Comparison of ENCODE assay signal across 9 mouse cellular contexts in genomic region chr3:20520738-20521137, GRCm38 (mm10).
DNase-seq lines count a peak whose midpoint lies in the region; ATAC-seq and TF ChIP-seq lines count a peak whose summit lies in the region.
"Had no signal": no experiment of that assay in that cellular context is flagged by ENCODE, and none has a peak within 500 bp of the region (broad histone marks: within the 10 kb centered on the region; RNA-seq: fewer than 3 reads in every experiment).

No protein-coding gene starts in this region.

- 63% methylated on average over 6 of the region's 6 CpGs for WGBS in hindbrain, embryonic 14.5 days
- WGBS in hindbrain, embryonic 13.5 days, result 67% methylated on average over 6 of the region's 6 CpGs

- no peak overlapping the region for H3K4me3 ChIP-seq in hindbrain, embryonic 14.5 days (replicated peaks; ENCODE audit: low read length)
- no peak overlapping the region for H3K4me3 ChIP-seq in hindbrain, embryonic 13.5 days
- H3K4me3 ChIP-seq in cortical plate, adult 2 months (ENCODE audit: insufficient read depth, low read length), result no peak overlapping the region
- H3K4me3 ChIP-seq: limb, embryonic 13.5 days had no signal

- H3K9ac ChIP-seq in hindbrain, embryonic 14.5 days, result no peak overlapping the region
- no peak overlapping the region for H3K9ac ChIP-seq in hindbrain, embryonic 13.5 days
- H3K9ac ChIP-seq: limb, embryonic 13.5 days had no signal

- TF ChIP-seq CTCF in cortical plate, adult 2 months (IDR thresholded peaks at IDR 0.05; ENCODE audit: extremely low read depth, insufficient read depth, low read length), result peak; percentile 57

- H3K36me3 ChIP-seq in hindbrain, embryonic 14.5 days (replicated peaks; ENCODE audit: control insufficient read depth, insufficient read depth), result no peaks in the 10 kb centered on the region
- H3K36me3 ChIP-seq in hindbrain, embryonic 13.5 days, result no peaks in the 10 kb centered on the region
- H3K36me3 ChIP-seq: limb, embryonic 13.5 days had no signal

- H3K4me2 ChIP-seq in hindbrain, embryonic 14.5 days (replicated peaks), result no peak overlapping the region
- no peak overlapping the region for H3K4me2 ChIP-seq in hindbrain, embryonic 13.5 days
- H3K4me2 ChIP-seq: limb, embryonic 13.5 days had no signal

- H3K4me1 ChIP-seq in hindbrain, embryonic 14.5 days (replicated peaks; ENCODE audit: control insufficient read depth, insufficient read depth, low read length), result no peaks in the 10 kb centered on the region
- H3K4me1 ChIP-seq in hindbrain, embryonic 13.5 days (replicated peaks), result no peaks in the 10 kb centered on the region
- H3K4me1 ChIP-seq in cortical plate, adult 2 months (ENCODE audit: control insufficient read depth, insufficient read depth, low read length), result no peaks in the 10 kb centered on the region
- H3K4me1 ChIP-seq: limb, embryonic 13.5 days had no signal

- peak; percentile 75 for DNase-seq in hindbrain, embryonic 14.5 days (ENCODE audit: low spot score)
- DNase-seq in testis, postnatal 10 days (ENCODE audit: low spot score), result peak; percentile 45
- no peak for DNase-seq in testis, postnatal 14 days (ENCODE audit: low spot score)
- peak; percentile 23 for DNase-seq in lung, postnatal 36 days
- no peak for DNase-seq in ovary, postnatal 10 days (ENCODE audit: low spot score)
- no peak for DNase-seq in urinary bladder, postnatal 4 days (ENCODE audit: low spot score in 2 of 2)

- no peak overlapping the region for H3K27ac ChIP-seq in hindbrain, embryonic 14.5 days
- H3K27ac ChIP-seq in hindbrain, embryonic 13.5 days, result no peak overlapping the region
- H3K27ac ChIP-seq in cortical plate, adult 2 months (ENCODE audit: insufficient read depth, low read length), result no peak overlapping the region
- H3K27ac ChIP-seq: limb, embryonic 13.5 days had no signal

- H3K9me3 ChIP-seq in hindbrain, embryonic 14.5 days (ENCODE audit: control insufficient read depth, low read length), result no peaks in the 10 kb centered on the region
- no peaks in the 10 kb centered on the region for H3K9me3 ChIP-seq in hindbrain, embryonic 13.5 days
- H3K9me3 ChIP-seq: limb, embryonic 13.5 days had no signal

- no peak for ATAC-seq in hindbrain, embryonic 14.5 days (ENCODE audit: low FRiP score)
- no peak for ATAC-seq in hindbrain, embryonic 13.5 days (ENCODE audit: low FRiP score)

- no peak for TF ChIP-seq POLR2A in cortical plate, adult 2 months (IDR thresholded peaks at IDR 0.05; ENCODE audit: extremely low read depth, insufficient read depth, low read length)

- H3K27me3 ChIP-seq in hindbrain, embryonic 14.5 days (ENCODE audit: control insufficient read depth, insufficient read depth, low read length), result no peaks in the 10 kb centered on the region
- no peaks in the 10 kb centered on the region for H3K27me3 ChIP-seq in hindbrain, embryonic 13.5 days
- H3K27me3 ChIP-seq: limb, embryonic 13.5 days had no signal

Comparison
In these comparisons a context has a peak if more than half of its experiments do, and no peak if none do; other contexts are left out.
1. DNase-seq: peak in hindbrain, embryonic 14.5 days (single experiment), testis, postnatal 10 days (single experiment) and lung, postnatal 36 days (single experiment); none in testis, postnatal 14 days (single experiment), ovary, postnatal 10 days (single experiment) and urinary bladder, postnatal 4 days (0 of 2).